26 mouse cellular contexts compared by ENCODE assay signal in genomic region chr16:74651244-74651643, GRCm38 (mm10).
"Had no signal": no experiment of that assay in that cellular context is flagged by ENCODE, and none has a peak within 500 bp of the region (broad histone marks: within the 10 kb centered on the region; RNA-seq: fewer than 3 reads in every experiment).

No protein-coding gene starts in this region.

- H3K27ac ChIP-seq: heart, adult 2 months; heart, embryonic 13.5 days; heart, embryonic 15.5 days; hindbrain, embryonic 13.5 days; intestine, embryonic 15.5 days; layer of hippocampus, adult 2 months; left cerebral cortex, adult 2 months; limb, embryonic 13.5 days; limb, embryonic 15.5 days; liver, embryonic 12.5 days; liver, embryonic 14.5 days had no signal

- DNase-seq: gastrocnemius, postnatal 14 days; gastrocnemius, postnatal 36 days; heart, adult 11 months; heart, adult 2 months; heart, postnatal 14 days; heart, postnatal 36 days; kidney, adult 18-20 months; kidney, adult 8-10 months; kidney, postnatal 10 days; kidney, postnatal 25 days; kidney, postnatal 4 days; left cerebral cortex, postnatal 4 days had no signal

- H3K9ac ChIP-seq: heart, embryonic 13.5 days; heart, embryonic 15.5 days; hindbrain, embryonic 13.5 days; intestine, embryonic 15.5 days; limb, embryonic 13.5 days; limb, embryonic 15.5 days; liver, embryonic 12.5 days; liver, embryonic 14.5 days had no signal

- H3K36me3 ChIP-seq: heart, embryonic 13.5 days; heart, embryonic 15.5 days; hindbrain, embryonic 13.5 days; intestine, embryonic 15.5 days; limb, embryonic 13.5 days; limb, embryonic 15.5 days; liver, embryonic 12.5 days had no signal

- ATAC-seq: hindbrain, embryonic 16.5 days; inflammation-experienced regulatory T-cells, adult 6 months; intestine, embryonic 15.5 days; intestine, postnatal 0 days; liver, embryonic 12.5 days had no signal

- H3K4me3 ChIP-seq: heart, adult 2 months; heart, embryonic 13.5 days; heart, embryonic 15.5 days; hindbrain, embryonic 13.5 days; intestine, embryonic 15.5 days; layer of hippocampus, adult 2 months; left cerebral cortex, adult 2 months; limb, embryonic 13.5 days; limb, embryonic 15.5 days; liver, embryonic 12.5 days had no signal

- H3K4me1 ChIP-seq: heart, embryonic 13.5 days; heart, embryonic 15.5 days; hindbrain, embryonic 13.5 days; intestine, embryonic 15.5 days; limb, embryonic 13.5 days; limb, embryonic 15.5 days; liver, embryonic 12.5 days had no signal

- H3K9me3 ChIP-seq: heart, embryonic 13.5 days; heart, embryonic 15.5 days; hindbrain, embryonic 13.5 days; intestine, embryonic 15.5 days; limb, embryonic 13.5 days; limb, embryonic 15.5 days; liver, embryonic 12.5 days had no signal

- H3K27me3 ChIP-seq: heart, embryonic 13.5 days; heart, embryonic 15.5 days; hindbrain, embryonic 13.5 days; intestine, embryonic 15.5 days; limb, embryonic 13.5 days; limb, embryonic 15.5 days; liver, embryonic 12.5 days had no signal

- H3K4me2 ChIP-seq: heart, embryonic 11.5 days; heart, embryonic 13.5 days; heart, embryonic 15.5 days; hindbrain, embryonic 13.5 days; intestine, embryonic 15.5 days; limb, embryonic 13.5 days; limb, embryonic 15.5 days; liver, embryonic 12.5 days had no signal
